ENCODE assay signal across 11 mouse cellular contexts in genomic region chr17:12767294-12767852, GRCm38 (mm10). TPM values are rescaled to one million over a fixed set of nuclear protein-coding genes. Genes with fewer than 3 reads are reported as not detected.
A peak's percentile ranks its signal among the peaks of the same experiment; 100 is the strongest.
DNase-seq lines count a peak whose midpoint lies in the region; ATAC-seq and TF ChIP-seq lines count a peak whose summit lies in the region.
"Had no signal": no experiment of that assay in that cellular context is flagged by ENCODE, and none has a peak within 500 bp of the region (broad histone marks: within the 10 kb centered on the region; RNA-seq: fewer than 3 reads in every experiment).

No protein-coding gene starts in this region.

- WGBS in lung, embryonic 16.5 days = 53% methylated on average over 6 of the region's 6 CpGs
- 57% methylated on average over 6 of the region's 6 CpGs for WGBS in intestine, embryonic 16.5 days
- whole genome bisulfite sequencing in stomach, embryonic 14.5 days = 57% methylated on average over 6 of the region's 6 CpGs

- peak overlapping the region; percentile 60 for H3K4me2 ChIP-seq in lung, embryonic 16.5 days (ENCODE audit: low read depth, low read length)
- peak overlapping the region; percentile 38 for H3K4me2 ChIP-seq in intestine, embryonic 16.5 days (ENCODE audit: low read depth, low read length)
- peak overlapping the region; percentile 58 for H3K4me2 ChIP-seq in stomach, embryonic 14.5 days (replicated peaks; ENCODE audit: low read depth, low read length)

- H3K27me3 ChIP-seq in lung, embryonic 16.5 days (ENCODE audit: control insufficient read depth, insufficient read depth, low read depth, low read length) = no peaks in the 10 kb centered on the region
- H3K27me3 ChIP-seq in intestine, embryonic 16.5 days (replicated peaks; ENCODE audit: control insufficient read depth, insufficient read depth, low read length) = no peaks in the 10 kb centered on the region
- H3K27me3 ChIP-seq in stomach, embryonic 14.5 days (ENCODE audit: control insufficient read depth, insufficient read depth, low read length) = no peaks in the 10 kb centered on the region

- peak overlapping the region; percentile 91 for H3K27ac ChIP-seq in gastrocnemius, adult 2 months
- H3K27ac ChIP-seq in lung, embryonic 16.5 days (ENCODE audit: low read length) = peak overlapping the region; percentile 80
- H3K27ac ChIP-seq in intestine, embryonic 16.5 days (ENCODE audit: low read length) = peak overlapping the region; percentile 14; the same call in 1 of the 2 replicates
- no peak overlapping the region for H3K27ac ChIP-seq in stomach, embryonic 14.5 days (ENCODE audit: low read length)

- ATAC-seq in lung, embryonic 16.5 days (ENCODE audit: low read depth) = no peak
- no peak for ATAC-seq in intestine, embryonic 16.5 days
- ATAC-seq in stomach, embryonic 14.5 days (ENCODE audit: insufficient number of reproducible peaks, insufficient read depth, low FRiP score, low read depth) = no peak

- H3K9me3 ChIP-seq in lung, embryonic 16.5 days (ENCODE audit: control insufficient read depth, low read length) = peaks cover 5% of the 10 kb centered on the region
- no peaks in the 10 kb centered on the region for H3K9me3 ChIP-seq in intestine, embryonic 16.5 days (ENCODE audit: control insufficient read depth, low read length)
- H3K9me3 ChIP-seq in stomach, embryonic 14.5 days (ENCODE audit: control insufficient read depth, low read depth, low read length) = no peaks in the 10 kb centered on the region

- peaks cover 23% of the 10 kb centered on the region for H3K36me3 ChIP-seq in lung, embryonic 16.5 days (ENCODE audit: control insufficient read depth, insufficient read depth, low read length)
- H3K36me3 ChIP-seq in intestine, embryonic 16.5 days (ENCODE audit: control insufficient read depth, insufficient read depth, low read length) = peaks cover 14% of the 10 kb centered on the region; the same call in 1 of the 2 replicates
- H3K36me3 ChIP-seq in stomach, embryonic 14.5 days (ENCODE audit: control insufficient read depth, insufficient read depth, low read length) = peaks cover 32% of the 10 kb centered on the region

- intact Hi-C loops in gastrocnemius, adult 2 months (cut with DNase I) = no loop called here

- peak overlapping the region; percentile 89 for H3K9ac ChIP-seq in lung, embryonic 16.5 days (ENCODE audit: low read length)
- peak overlapping the region; percentile 83 for H3K9ac ChIP-seq in intestine, embryonic 16.5 days (ENCODE audit: low read depth, low read length)
- peak overlapping the region; percentile 18; the same call in 1 of the 2 replicates for H3K9ac ChIP-seq in stomach, embryonic 14.5 days (replicated peaks; ENCODE audit: low read depth, low read length)

- no peak for DNase-seq in gastrocnemius, adult 2 months
- DNase-seq in gastrocnemius, postnatal 4 days (ENCODE audit: low spot score in 2 of 2) = no peak
- no peak for DNase-seq in lung, postnatal 25 days (ENCODE audit: low spot score)
- DNase-seq in retina, embryonic 14.5 days (ENCODE audit: low spot score) = no peak
- no peak for DNase-seq in frontal cortex, postnatal 14 days (ENCODE audit: low spot score in 2 of 2)
- DNase-seq: kidney, postnatal 14 days; right cerebral cortex, postnatal 4 days had no signal

- H3K4me1 ChIP-seq in lung, embryonic 16.5 days (replicated peaks; ENCODE audit: control insufficient read depth, insufficient read depth, low read length) = peaks cover 12% of the 10 kb centered on the region; the same call in 1 of the 2 replicates
- peaks cover 13% of the 10 kb centered on the region; the same call in 1 of the 2 replicates for H3K4me1 ChIP-seq in intestine, embryonic 16.5 days (ENCODE audit: control insufficient read depth, insufficient read depth, low read length)
- peaks cover 16% of the 10 kb centered on the region for H3K4me1 ChIP-seq in stomach, embryonic 14.5 days (ENCODE audit: control insufficient read depth, insufficient read depth, low read length)

- TF ChIP-seq CTCF in gastrocnemius, adult 2 months (IDR thresholded peaks at IDR 0.05) = no peak

- peak overlapping the region; percentile 85 for H3K4me3 ChIP-seq in gastrocnemius, adult 2 months
- H3K4me3 ChIP-seq in lung, embryonic 16.5 days (ENCODE audit: low read length) = peak overlapping the region; percentile 69
- H3K4me3 ChIP-seq in intestine, embryonic 16.5 days (ENCODE audit: low read length) = peak overlapping the region; percentile 67
- peak overlapping the region; percentile 59 for H3K4me3 ChIP-seq in stomach, embryonic 14.5 days (ENCODE audit: low read depth, low read length)
- H3K4me3 ChIP-seq: megakaryocyte, embryonic 14.5 days had no signal

RNA-seq across cellular contexts. Expression of gene Igf2r, which starts 2.1 kb away (rescaled TPM):
- total RNA-seq in gastrocnemius, adult 2 months (2021) = 10 to 100 TPM; 36.9 to 46.7 TPM
- 100 to 1,000 TPM; 178 to 206 TPM for total RNA-seq in gastrocnemius, postnatal 4 days (2021)
- polyA plus RNA-seq in lung, embryonic 16.5 days (2015; fragmentation: Nextera tagmentation; extraction: Ambion mirVana) = 59.0 and 64.4 TPM in 2 replicates
- 26.6 and 36.2 TPM in 2 replicates for polyA plus RNA-seq in intestine, embryonic 16.5 days (2015; fragmentation: Nextera tagmentation; extraction: Ambion mirVana)
- polyA plus RNA-seq in stomach, embryonic 14.5 days (2014; fragmentation: Nextera tagmentation; extraction: Ambion mirVana) = 46.0 and 51.7 TPM in 2 replicates

Comparison
In these comparisons a context has a peak if more than half of its experiments do, and no peak if none do; other contexts are left out.
1. H3K9ac ChIP-seq: peak in every context shown above with its lines; median percentile 89 in lung, embryonic 16.5 days; 83 in intestine, embryonic 16.5 days; 18 in stomach, embryonic 14.5 days.